Mouse (Mus musculus) liver, adult (tissue): ENCODE measurements around the gene Hephl1.

Source experiments
- GATA4 ChIP-seq: IDR thresholded peaks from 2 replicates; pipeline ENCODE4 v1.6.1; 2014; ENCODE audit warnings: mild to moderate bottlenecking, low read length; ENCODE audit not compliant: insufficient replicate concordance

Hephl1 gene

DNA sequence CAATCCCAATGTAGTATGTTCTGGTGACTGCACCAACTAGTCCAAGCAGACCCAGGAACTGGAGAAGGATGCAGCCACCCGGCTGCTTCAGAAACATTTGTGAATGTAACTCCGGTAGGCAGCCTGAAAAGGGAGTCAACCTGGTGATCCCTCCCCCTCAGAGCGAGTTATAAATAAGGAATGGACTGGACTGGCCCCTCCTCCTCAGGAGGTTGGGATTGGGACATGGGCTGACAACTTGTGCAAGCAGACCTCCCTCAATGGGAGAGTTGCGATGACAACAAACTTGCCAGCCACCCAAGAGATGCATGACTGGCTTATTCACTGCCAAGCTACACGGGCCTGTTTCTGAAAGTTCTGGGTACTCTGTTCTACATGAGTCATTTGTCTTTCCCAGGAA, at the start of gene Hephl1:
Gene Hephl1, minus strand, starts transcription at position 101 of the 400 bp plus-strand sequence.
- no peak for TF ChIP-seq GATA4

GRCm38 (mm10) chr9:15149246-15149926, 37.5 kb upstream of the Hephl1 start:
- no peak for TF ChIP-seq GATA4

DNA sequence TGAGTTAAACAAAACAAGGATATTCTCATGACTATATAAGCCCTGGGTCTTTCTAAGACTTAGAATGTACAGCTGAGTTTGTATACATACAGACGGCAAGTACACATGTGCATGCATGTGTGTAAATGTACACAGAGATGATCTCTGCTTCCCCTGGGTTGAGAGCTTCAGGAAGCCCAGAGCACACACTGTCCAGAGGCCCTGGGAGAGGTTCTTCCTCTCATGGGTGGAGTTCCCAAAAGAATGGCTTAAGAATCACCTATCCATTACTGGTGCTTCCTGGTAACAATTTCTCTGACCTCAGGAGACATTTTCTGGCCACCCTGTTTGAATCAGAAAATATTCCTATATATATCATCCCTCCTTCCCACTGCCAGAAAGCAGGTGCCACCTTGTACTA, 28.6 kb upstream of the Hephl1 start:
- no peak for TF ChIP-seq GATA4

GRCm38 (mm10) chr9:15125897-15126296, 14.0 kb upstream of the Hephl1 start:
- TF ChIP-seq GATA4 = no peak

GRCm38 (mm10) chr9:15122431-15122830, 10.5 kb upstream of the Hephl1 start:
- no peak for TF ChIP-seq GATA4

GRCm38 (mm10) chr9:15120841-15121358, 9.0 kb upstream of the Hephl1 start:
- no peak for TF ChIP-seq GATA4

DNA sequence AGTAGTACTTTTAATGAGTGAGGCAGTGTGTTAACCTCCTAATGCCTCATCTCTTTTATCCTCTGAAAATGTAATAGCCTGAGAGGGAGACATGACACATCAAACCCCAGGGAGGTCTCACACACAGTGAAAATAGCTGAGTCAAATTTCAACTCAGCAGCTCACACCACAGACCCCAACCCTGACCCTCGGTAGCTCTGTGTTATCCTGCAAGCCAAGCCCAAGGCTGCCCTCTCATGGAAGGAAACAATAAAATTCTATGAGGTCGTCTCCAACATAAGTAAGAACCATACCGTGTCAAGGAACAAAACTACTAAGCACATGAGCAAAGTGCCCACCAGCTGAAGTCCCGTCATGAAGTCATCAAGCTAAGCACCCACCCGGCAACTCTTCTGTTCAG, 8.3 kb upstream of the Hephl1 start:
- TF ChIP-seq GATA4 = no peak

DNA sequence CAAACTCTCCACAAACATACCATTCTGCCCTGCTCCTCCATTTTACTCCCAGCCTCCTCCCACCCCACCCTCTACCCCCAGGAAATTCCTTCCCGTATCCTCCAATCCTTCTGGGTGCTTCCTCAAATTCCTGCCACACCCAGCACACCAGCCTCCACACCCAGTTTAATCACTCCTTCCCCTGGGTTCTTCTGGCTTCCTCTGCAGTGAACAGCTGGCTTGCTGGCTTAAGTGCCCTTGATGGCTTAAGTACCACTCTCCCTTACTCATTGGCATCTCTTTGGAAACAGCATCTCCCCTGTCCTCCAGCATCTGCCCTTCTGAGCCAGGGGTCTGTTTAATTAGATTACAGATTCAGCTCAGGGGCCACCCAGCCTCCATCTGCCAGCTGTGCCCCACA, 7.6 kb upstream of the Hephl1 start:
- no peak for TF ChIP-seq GATA4

GRCm38 (mm10) chr9:15116165-15116564, 4.3 kb upstream of the Hephl1 start:
- no peak for TF ChIP-seq GATA4

DNA sequence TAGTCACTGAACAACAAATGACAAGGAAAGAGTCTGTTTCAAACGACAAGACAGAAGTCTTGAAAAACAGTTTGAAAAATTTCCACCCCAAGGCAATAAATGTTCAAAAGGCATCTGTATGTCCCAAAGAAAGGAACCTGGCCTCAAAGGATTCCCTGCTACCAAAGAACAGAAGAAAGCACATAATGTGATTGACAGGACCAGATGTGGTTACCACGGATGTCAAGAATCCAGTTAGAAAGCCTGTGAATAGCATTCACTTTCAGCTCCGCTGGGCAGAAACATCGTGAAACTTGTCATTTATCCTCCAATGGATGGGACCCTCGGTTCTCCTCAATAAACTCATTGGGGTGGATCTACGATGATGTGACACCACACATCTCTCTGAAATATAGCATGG, 2.2 kb upstream of the Hephl1 start:
- TF ChIP-seq GATA4 = no peak

- TF ChIP-seq GATA4 = no peak
Measured at GRCm38 (mm10) chr9:15108101-15108500, 3.8 kb downstream of the Hephl1 start.

GRCm38 (mm10) chr9:15105136-15105535, 6.8 kb downstream of the Hephl1 start:
- TF ChIP-seq GATA4 = no peak

- TF ChIP-seq GATA4 = no peak
Measured at GRCm38 (mm10) chr9:15103579-15104300, 8.2 kb downstream of the Hephl1 start.

- TF ChIP-seq GATA4 = no peak
Measured at GRCm38 (mm10) chr9:15101531-15102161, 10.3 kb downstream of the Hephl1 start.

DNA sequence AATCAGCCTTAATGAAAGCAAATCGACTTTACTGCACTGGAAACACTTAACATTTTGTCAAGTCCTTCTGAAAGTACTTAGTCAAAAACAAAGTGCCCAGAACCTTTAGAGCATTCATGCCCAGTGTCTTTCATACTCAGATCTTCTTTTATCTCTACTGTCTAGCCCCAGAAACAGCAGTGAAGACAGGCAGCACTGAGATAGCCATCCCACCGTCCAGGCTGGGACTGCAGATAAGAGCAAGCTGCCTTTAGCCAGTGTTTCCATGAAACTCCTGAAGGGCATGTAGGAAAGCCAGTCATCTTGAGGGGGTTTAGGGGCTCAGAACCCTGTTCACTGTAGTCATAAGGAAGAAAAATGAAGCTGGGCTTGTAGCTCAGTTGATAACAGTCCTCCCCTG, 14.7 kb downstream of the Hephl1 start:
- TF ChIP-seq GATA4 = no peak

- TF ChIP-seq GATA4 = no peak
Measured at GRCm38 (mm10) chr9:15096161-15096560, 15.7 kb downstream of the Hephl1 start.
